In genomic region chr8:85386205-85386604, GRCm38 (mm10) we compare ENCODE assay signal across 12 mouse cellular contexts. TPM values are rescaled to one million over a fixed set of nuclear protein-coding genes. Genes with fewer than 3 reads are reported as not detected.
DNase-seq lines count a peak whose midpoint lies in the region; ATAC-seq and TF ChIP-seq lines count a peak whose summit lies in the region.
"Had no signal": no experiment of that assay in that cellular context is flagged by ENCODE, and none has a peak within 500 bp of the region (broad histone marks: within the 10 kb centered on the region; RNA-seq: fewer than 3 reads in every experiment).

TSS of gene Mylk3 (minus strand) at chr8:85386345.

- no peak within 1 kb of the TSS for H3K27ac ChIP-seq in bone marrow, adult 2 months (ENCODE audit: control insufficient read depth, insufficient read depth, low read depth, low read length, poor library complexity)
- peak within 1 kb of the TSS; percentile 36; the same call in 1 of the 2 replicates for H3K27ac ChIP-seq in heart, embryonic 13.5 days (replicated peaks)
- H3K27ac ChIP-seq in liver, embryonic 13.5 days: no peak within 1 kb of the TSS
- H3K27ac ChIP-seq: forebrain, embryonic 10.5 days; neural tube, embryonic 13.5 days had no signal

- TF ChIP-seq CTCF in bone marrow, adult 2 months (IDR thresholded peaks at IDR 0.05; ENCODE audit: control insufficient read depth, insufficient read depth, low read length): no peak

- 53% methylated on average over 6 of the region's 6 CpGs for WGBS in bone marrow, adult 2 months
- WGBS in heart, embryonic 13.5 days: 55% methylated on average over 6 of the region's 6 CpGs
- 81% methylated on average over 6 of the region's 6 CpGs for WGBS in liver, embryonic 13.5 days (ENCODE audit: insufficient replicate concordance)

- H3K27me3 ChIP-seq in heart, embryonic 13.5 days (replicated peaks): no peaks in the 10 kb centered on the region
- no peaks in the 10 kb centered on the region for H3K27me3 ChIP-seq in liver, embryonic 13.5 days
- H3K27me3 ChIP-seq: megakaryocyte, embryonic 14.5 days; neural tube, embryonic 13.5 days had no signal

- H3K9me3 ChIP-seq in heart, embryonic 13.5 days: no peaks in the 10 kb centered on the region
- H3K9me3 ChIP-seq in liver, embryonic 13.5 days (replicated peaks): no peaks in the 10 kb centered on the region
- H3K9me3 ChIP-seq: forebrain, embryonic 10.5 days; megakaryocyte, embryonic 14.5 days; neural tube, embryonic 13.5 days had no signal

- H3K4me3 ChIP-seq in bone marrow, adult 2 months (replicated peaks; ENCODE audit: control insufficient read depth, low read depth, low read length): no peak within 1 kb of the TSS
- no peak within 1 kb of the TSS for H3K4me3 ChIP-seq in heart, embryonic 13.5 days
- no peak within 1 kb of the TSS for H3K4me3 ChIP-seq in liver, embryonic 13.5 days (replicated peaks)
- H3K4me3 ChIP-seq: forebrain, embryonic 10.5 days; megakaryocyte, embryonic 14.5 days; neural tube, embryonic 13.5 days had no signal

- H3K36me3 ChIP-seq in heart, embryonic 13.5 days: no peaks in the 10 kb centered on the region
- H3K36me3 ChIP-seq in liver, embryonic 13.5 days: no peaks in the 10 kb centered on the region
- H3K36me3 ChIP-seq: forebrain, embryonic 10.5 days; neural tube, embryonic 13.5 days had no signal

- peak; percentile 64 to 73 for DNase-seq in cerebellum, postnatal 14 days
- DNase-seq in cerebellum, adult 11 months: no peak
- DNase-seq in liver, embryonic 13.5 days: no peak
- DNase-seq in kidney, adult 9 months: no peak
- no peak for DNase-seq in adrenal gland, postnatal 36 days
- no peak for DNase-seq in testis, postnatal 10 days (ENCODE audit: low spot score)
- DNase-seq: cerebellum, adult 9-11 months had no signal

- H3K9ac ChIP-seq in heart, embryonic 13.5 days: no peak within 1 kb of the TSS
- H3K9ac ChIP-seq in liver, embryonic 13.5 days: no peak within 1 kb of the TSS
- H3K9ac ChIP-seq: neural tube, embryonic 13.5 days had no signal

- no peak for ATAC-seq in heart, embryonic 13.5 days (ENCODE audit: extremely low read depth, insufficient number of reproducible peaks, low FRiP score, low TSS enrichment)
- no peak for ATAC-seq in liver, embryonic 13.5 days (ENCODE audit: low read depth)

- no peaks in the 10 kb centered on the region; the same call in none of the 2 replicates for H3K4me1 ChIP-seq in bone marrow, adult 2 months (ENCODE audit: control insufficient read depth, insufficient read depth, low read length)
- H3K4me1 ChIP-seq in heart, embryonic 13.5 days: peaks cover 47% of the 10 kb centered on the region
- H3K4me1 ChIP-seq in liver, embryonic 13.5 days (replicated peaks): peaks cover 47% of the 10 kb centered on the region
- H3K4me1 ChIP-seq: forebrain, embryonic 10.5 days; neural tube, embryonic 13.5 days had no signal

- no peak within 1 kb of the TSS for H3K4me2 ChIP-seq in heart, embryonic 13.5 days
- H3K4me2 ChIP-seq in liver, embryonic 13.5 days: no peak within 1 kb of the TSS
- H3K4me2 ChIP-seq: neural tube, embryonic 13.5 days had no signal

- TF ChIP-seq POLR2A in bone marrow, adult 2 months (IDR thresholded peaks at IDR 0.05; ENCODE audit: borderline replicate concordance, control insufficient read depth, low read depth, low read length): no peak

RNA-seq across cellular contexts. Expression of gene Mylk3, which starts in this region (rescaled TPM):
- polyA plus RNA-seq in bone marrow, adult 2 months (2011; ENCODE audit: insufficient read depth, insufficient read length, low replicate concordance, missing spikeins): 15.5 and 27.1 TPM in 2 replicates
- 197 and 216 TPM in 2 replicates for polyA plus RNA-seq in heart, embryonic 13.5 days (2015; fragmentation: Nextera tagmentation; extraction: Ambion mirVana)
- 44.7 and 45.8 TPM in 2 replicates for polyA plus RNA-seq in liver, embryonic 13.5 days (2015; fragmentation: Nextera tagmentation; extraction: Ambion mirVana)
- total RNA-seq in adrenal gland, postnatal 36 days (2021): under 1 TPM; 0.13 to 0.53 TPM

Comparison
In these comparisons a context has a peak if more than half of its experiments do, and no peak if none do; other contexts are left out.
1. DNase-seq: peak in cerebellum, postnatal 14 days (2 of 2); none in cerebellum, adult 11 months (single experiment), liver, embryonic 13.5 days (single experiment), kidney, adult 9 months (single experiment), adrenal gland, postnatal 36 days (0 of 2) and testis, postnatal 10 days (single experiment).